Mouse (Mus musculus): ENCODE data around the gene Narfl. TPM values are rescaled to one million over a fixed set of nuclear protein-coding genes. Genes with fewer than 3 reads are reported as not detected.

Gene Narfl
- 29.9 TPM for polyA plus RNA-seq (2017; shearing (Covaris generic))

GRCm38 (mm10) chr17:25773549-25774120 lies at the start of gene Narfl:
Narfl (plus strand) TSS chr17:25773776.

GRCm38 (mm10) chr17:25727265-25728008 lies 46.1 kb upstream of the Narfl start, which contains the start of the genes Chtf18 and Rpusd1:
Chtf18 (minus strand) TSS chr17:25727419.
Rpusd1 (plus strand) TSS chr17:25727670.

GRCm38 (mm10) chr17:25735745-25736144 lies 37.8 kb upstream of the Narfl start, which contains the start of gene Mslnl:
Mslnl (plus strand) TSS chr17:25736042.

GRCm38 (mm10) chr17:25754241-25754640 lies 19.3 kb upstream of the Narfl start, which contains the start of gene Msln:
Msln (minus strand) TSS chr17:25754378.

GRCm38 (mm10) chr17:25785281-25785745 lies 11.7 kb downstream of the Narfl start, which contains the start of gene Haghl:
Haghl (minus strand) TSS chr17:25785673.

GRCm38 (mm10) chr17:25786280-25786679 lies 12.7 kb downstream of the Narfl start, which contains the start of gene Ccdc78:
Ccdc78 (plus strand) TSS chr17:25786580.

GRCm38 (mm10) chr17:25792615-25793014 lies 19.0 kb downstream of the Narfl start, which contains the start of gene Fam173a:
Fam173a (minus strand) TSS chr17:25792901.

GRCm38 (mm10) chr17:25795609-25796092 lies 22.1 kb downstream of the Narfl start, which contains the start of gene AC134908.4:
AC134908.4 (minus strand) TSS chr17:25795659.

GRCm38 (mm10) chr17:25796951-25797369 lies 23.4 kb downstream of the Narfl start, which contains the start of gene Metrn:
Metrn (minus strand) TSS chr17:25797136.

GRCm38 (mm10) chr17:25808789-25809605 lies 35.4 kb downstream of the Narfl start, which contains the start of gene Fbxl16:
Fbxl16 (plus strand) TSS chr17:25809085.

GRCm38 (mm10) chr17:25823452-25823851 lies 49.9 kb downstream of the Narfl start, which contains the start of gene Wdr24:
Wdr24 (plus strand) TSS chr17:25823627.

GRCm38 (mm10) chr17:25828712-25829557 lies 55.4 kb downstream of the Narfl start, which contains the start of gene Jmjd8:
Jmjd8 (plus strand) TSS chr17:25828867.

Other genes starting within 250 kb of the Narfl start
- not detected for gene Sox8, start 203.1 kb upstream of the Narfl start, polyA plus RNA-seq (2017; shearing (Covaris generic))
- gene Lmf1, start 194.7 kb upstream of the Narfl start, polyA plus RNA-seq (2017; shearing (Covaris generic)): 29.4 TPM
- gene Gng13, start 56.6 kb upstream of the Narfl start, polyA plus RNA-seq (2017; shearing (Covaris generic)): not detected
- gene Chtf18, start 46.4 kb upstream of the Narfl start, polyA plus RNA-seq (2017; shearing (Covaris generic)): 5.8 TPM
- 20.1 TPM for gene Rpusd1, start 46.1 kb upstream of the Narfl start, polyA plus RNA-seq (2017; shearing (Covaris generic))
- not detected for gene Mslnl, start 37.7 kb upstream of the Narfl start, polyA plus RNA-seq (2017; shearing (Covaris generic))
- gene Msln, start 19.4 kb upstream of the Narfl start, polyA plus RNA-seq (2017; shearing (Covaris generic)): not detected
- 59.1 TPM for gene Haghl, start 11.9 kb downstream of the Narfl start, polyA plus RNA-seq (2017; shearing (Covaris generic))
- 0.52 TPM for gene Ccdc78, start 12.8 kb downstream of the Narfl start, polyA plus RNA-seq (2017; shearing (Covaris generic))
- 259 TPM for gene Fam173a, start 19.1 kb downstream of the Narfl start, polyA plus RNA-seq (2017; shearing (Covaris generic))
- not detected for gene AC134908.4, start 21.9 kb downstream of the Narfl start, polyA plus RNA-seq (2017; shearing (Covaris generic))
- gene Metrn, start 23.4 kb downstream of the Narfl start, polyA plus RNA-seq (2017; shearing (Covaris generic)): 7.7 TPM
- gene Fbxl16, start 35.3 kb downstream of the Narfl start, polyA plus RNA-seq (2017; shearing (Covaris generic)): not detected
- gene Wdr24, start 49.9 kb downstream of the Narfl start, polyA plus RNA-seq (2017; shearing (Covaris generic)): 46.8 TPM
- gene Jmjd8, start 55.1 kb downstream of the Narfl start, polyA plus RNA-seq (2017; shearing (Covaris generic)): 44.0 TPM
- 63.7 TPM for gene Stub1, start 59.6 kb downstream of the Narfl start, polyA plus RNA-seq (2017; shearing (Covaris generic))
- gene Rhbdl1, start 63.5 kb downstream of the Narfl start, polyA plus RNA-seq (2017; shearing (Covaris generic)): 0.27 TPM
- 0.48 TPM for gene Gm20683, start 68.0 kb downstream of the Narfl start, polyA plus RNA-seq (2017; shearing (Covaris generic))
- 45.1 TPM for gene Rhot2, start 71.1 kb downstream of the Narfl start, polyA plus RNA-seq (2017; shearing (Covaris generic))
- gene Wdr90, start 87.7 kb downstream of the Narfl start, polyA plus RNA-seq (2017; shearing (Covaris generic)): 6.7 TPM
- 2.4 TPM for gene Mcrip2, start 95.0 kb downstream of the Narfl start, polyA plus RNA-seq (2017; shearing (Covaris generic))
- 112 TPM for gene Mettl26, start 101.3 kb downstream of the Narfl start, polyA plus RNA-seq (2017; shearing (Covaris generic))
- 1.5 TPM for gene Wfikkn1, start 107.1 kb downstream of the Narfl start, polyA plus RNA-seq (2017; shearing (Covaris generic))
- gene Rab40c, start 146.0 kb downstream of the Narfl start, polyA plus RNA-seq (2017; shearing (Covaris generic)): 5.6 TPM
- gene Pigq, start 171.2 kb downstream of the Narfl start, polyA plus RNA-seq (2017; shearing (Covaris generic)): 63.9 TPM
- gene Nhlrc4, start 171.2 kb downstream of the Narfl start, polyA plus RNA-seq (2017; shearing (Covaris generic)): not detected
- not detected for gene A930017K11Rik, start 178.8 kb downstream of the Narfl start, polyA plus RNA-seq (2017; shearing (Covaris generic))
- gene Capn15, start 212.0 kb downstream of the Narfl start, polyA plus RNA-seq (2017; shearing (Covaris generic)): 14.6 TPM